In the genomic region with DNA sequence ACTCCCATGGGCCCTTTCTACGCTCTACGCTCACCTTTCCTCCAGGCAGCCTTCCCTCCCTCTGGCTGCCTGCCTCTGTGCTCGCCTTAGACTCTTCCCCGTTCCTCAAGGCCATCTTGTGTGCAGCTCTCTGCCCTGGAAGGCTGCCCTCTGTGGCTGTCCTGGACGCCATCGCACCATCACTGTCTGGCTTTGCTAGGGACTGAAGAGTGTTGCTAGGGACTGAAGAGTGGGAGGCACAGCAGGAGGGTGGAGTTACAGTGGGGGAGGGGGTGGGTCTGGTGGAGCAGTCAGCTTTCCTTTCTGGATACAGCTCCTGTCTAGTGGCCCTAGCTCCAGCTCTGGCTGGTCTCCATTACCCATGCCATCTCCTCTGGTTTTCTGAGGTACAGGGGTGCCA, we compare ENCODE assay signal across 16 mouse cellular contexts. TPM values are rescaled to one million over a fixed set of nuclear protein-coding genes. Genes with fewer than 3 reads are reported as not detected.
DNase-seq lines count a peak whose midpoint lies in the region; TF ChIP-seq lines count a peak whose summit lies in the region.
"Had no signal": no experiment of that assay in that cellular context is flagged by ENCODE, and none has a peak within 500 bp of the region (broad histone marks: within the 10 kb centered on the region; RNA-seq: fewer than 3 reads in every experiment).

No protein-coding gene starts in this region.

- TF ChIP-seq CTCF in heart, adult 2 months (IDR thresholded peaks at IDR 0.05) = no peak
- peak; percentile 6; the same call in 1 of the 2 replicates for TF ChIP-seq CTCF in testis, adult 2 months (IDR thresholded peaks at IDR 0.05; ENCODE audit: control insufficient read depth, insufficient read depth, insufficient replicate concordance, low read depth, low read length)

- peak overlapping the region; percentile 16; the same call in 1 of the 2 replicates for H3K27ac ChIP-seq in heart, embryonic 10.5 days
- H3K27ac ChIP-seq in heart, adult 2 months = no peak overlapping the region
- 0 out of 2 replicates have a peak overlapping the region, but pooled peaks have one; percentile 17 for H3K27ac ChIP-seq in testis, adult 2 months (ENCODE audit: control insufficient read depth, insufficient read depth, low read depth, low read length)
- H3K27ac ChIP-seq in embryonic facial prominence, embryonic 10.5 days (replicated peaks) = peak overlapping the region; percentile 67; the same call in 1 of the 2 replicates
- H3K27ac ChIP-seq: forebrain, embryonic 13.5 days; neural tube, embryonic 13.5 days had no signal

- DNase-seq in heart, embryonic 10.5 days (ENCODE audit: low spot score) = peak; percentile 73
- DNase-seq in heart, adult 2 months = no peak
- no peak for DNase-seq in testis, postnatal 14 days (ENCODE audit: low spot score)
- DNase-seq in embryonic facial prominence, embryonic 10.5 days (ENCODE audit: low spot score) = peak; percentile 13
- DNase-seq in spleen, postnatal 10 days (ENCODE audit: low spot score in 2 of 2) = no peak
- DNase-seq in layer of hippocampus, adult 9-10 months (ENCODE audit: low spot score) = no peak
- DNase-seq: cerebellum, postnatal 10 days; kidney, postnatal 14 days; layer of hippocampus, postnatal 36 days; lung, postnatal 14 days had no signal

- intact Hi-C loops in heart, adult 2 months (cut with DNase I) = no loop called here

- no peak overlapping the region for H3K9ac ChIP-seq in heart, adult 2 months (ENCODE audit: low read depth, low read length)
- H3K9ac ChIP-seq: forebrain, embryonic 13.5 days; neural tube, embryonic 13.5 days had no signal

- H3K4me3 ChIP-seq in heart, embryonic 10.5 days = no peak overlapping the region
- H3K4me3 ChIP-seq in heart, adult 2 months = no peak overlapping the region
- no peak overlapping the region for H3K4me3 ChIP-seq in testis, adult 2 months (ENCODE audit: control insufficient read depth, low read depth, low read length)
- peak overlapping the region; percentile 29; the same call in 1 of the 2 replicates for H3K4me3 ChIP-seq in embryonic facial prominence, embryonic 10.5 days
- H3K4me3 ChIP-seq: forebrain, embryonic 13.5 days; neural tube, embryonic 13.5 days had no signal

- no peaks in the 10 kb centered on the region for H3K9me3 ChIP-seq in heart, embryonic 10.5 days
- 0 out of 2 replicates have a peak, but pooled peaks cover 2% of the 10 kb centered on the region for H3K9me3 ChIP-seq in embryonic facial prominence, embryonic 10.5 days
- H3K9me3 ChIP-seq: forebrain, embryonic 13.5 days; neural tube, embryonic 13.5 days had no signal

- no peaks in the 10 kb centered on the region for H3K27me3 ChIP-seq in heart, embryonic 10.5 days (ENCODE audit: insufficient read depth, poor library complexity, severe bottlenecking)
- H3K27me3 ChIP-seq in heart, adult 2 months (ENCODE audit: control insufficient read depth, insufficient read depth, low read length) = no peaks in the 10 kb centered on the region
- no peaks in the 10 kb centered on the region for H3K27me3 ChIP-seq in testis, adult 2 months (ENCODE audit: control insufficient read depth, insufficient read depth, low read length)
- H3K27me3 ChIP-seq in embryonic facial prominence, embryonic 10.5 days (replicated peaks; ENCODE audit: low read depth, poor library complexity, severe bottlenecking) = no peaks in the 10 kb centered on the region
- H3K27me3 ChIP-seq: forebrain, embryonic 13.5 days; neural tube, embryonic 13.5 days had no signal

- H3K4me1 ChIP-seq in heart, embryonic 10.5 days = peaks cover 6% of the 10 kb centered on the region
- H3K4me1 ChIP-seq in heart, adult 2 months (ENCODE audit: control insufficient read depth, insufficient read depth, low read length) = no peaks in the 10 kb centered on the region
- no peaks in the 10 kb centered on the region for H3K4me1 ChIP-seq in testis, adult 2 months (ENCODE audit: control insufficient read depth, insufficient read depth, low read length)
- H3K4me1 ChIP-seq in embryonic facial prominence, embryonic 10.5 days = peaks cover 6% of the 10 kb centered on the region
- H3K4me1 ChIP-seq: forebrain, embryonic 13.5 days; neural tube, embryonic 13.5 days had no signal

- WGBS in heart, embryonic 10.5 days = 48% methylated on average over 6 of the region's 6 CpGs
- 55% methylated on average over 6 of the region's 6 CpGs for WGBS in heart, adult 2 months
- 33% methylated on average over 6 of the region's 6 CpGs for WGBS in embryonic facial prominence, embryonic 10.5 days

- H3K36me3 ChIP-seq in heart, embryonic 10.5 days = no peaks in the 10 kb centered on the region
- no peaks in the 10 kb centered on the region for H3K36me3 ChIP-seq in heart, adult 2 months (ENCODE audit: control insufficient read depth, insufficient read depth, low read length)
- 0 out of 2 replicates have a peak, but pooled peaks cover 1% of the 10 kb centered on the region for H3K36me3 ChIP-seq in testis, adult 2 months (ENCODE audit: control insufficient read depth, insufficient read depth, low read length)
- H3K36me3 ChIP-seq in embryonic facial prominence, embryonic 10.5 days (replicated peaks) = no peaks in the 10 kb centered on the region
- H3K36me3 ChIP-seq: neural tube, embryonic 13.5 days had no signal

- H3K79me2 ChIP-seq in heart, adult 2 months (replicated peaks; ENCODE audit: control insufficient read depth, insufficient read depth, low read length) = no peaks in the 10 kb centered on the region

- no peak for TF ChIP-seq EP300 in heart, adult 2 months (IDR thresholded peaks at IDR 0.05; ENCODE audit: insufficient read depth, low read depth, low read length)

- TF ChIP-seq POLR2A in heart, adult 2 months (IDR thresholded peaks at IDR 0.05; ENCODE audit: insufficient read depth, low read depth, low read length) = no peak
- peak; percentile 24; the same call in 1 of the 2 replicates for TF ChIP-seq POLR2A in testis, adult 2 months (IDR thresholded peaks at IDR 0.05; ENCODE audit: control insufficient read depth, low read depth, low read length)

RNA-seq across cellular contexts. Expression of a gene that starts 19.9 kb away (rescaled TPM):
- polyA plus RNA-seq in heart, embryonic 10.5 days (2016; fragmentation: Nextera tagmentation; extraction: Ambion mirVana) = 0.15 and 0.34 TPM in 2 replicates
- total RNA-seq in heart, adult 2 months (2021) = not detected
- polyA plus RNA-seq in heart, adult 2 months (2012; rRNA removed) = 0.74 TPM in 1 of 2 replicates, not detected in the other
- polyA plus RNA-seq in testis, adult 2 months (2012; rRNA removed) = 89.5 and 104 TPM in 2 replicates
- 0.15 and 0.36 TPM in 2 replicates for polyA plus RNA-seq in embryonic facial prominence, embryonic 10.5 days (2016; fragmentation: Nextera tagmentation; extraction: Ambion mirVana)
- total RNA-seq: gastrocnemius, postnatal 4 days; monocyte, adult 5-6 weeks had no signal

RNA-seq across cellular contexts. Expression of a gene that starts 20.3 kb away (rescaled TPM):
- 30.4 and 33.5 TPM in 2 replicates for polyA plus RNA-seq in heart, embryonic 10.5 days (2016; fragmentation: Nextera tagmentation; extraction: Ambion mirVana)
- total RNA-seq in heart, adult 2 months (2021) = 1 to 10 TPM; 7.8 to 9.2 TPM
- polyA plus RNA-seq in heart, adult 2 months (2012; rRNA removed) = 10.6 and 11.2 TPM in 2 replicates
- 4.8 and 5.3 TPM in 2 replicates for polyA plus RNA-seq in testis, adult 2 months (2012; rRNA removed)
- polyA plus RNA-seq in embryonic facial prominence, embryonic 10.5 days (2016; fragmentation: Nextera tagmentation; extraction: Ambion mirVana) = 33.2 and 35.3 TPM in 2 replicates

RNA-seq across cellular contexts. Expression of a gene that starts 27.2 kb away (rescaled TPM):
- polyA plus RNA-seq in heart, embryonic 10.5 days (2016; fragmentation: Nextera tagmentation; extraction: Ambion mirVana) = 3.1 and 3.6 TPM in 2 replicates
- under 1 TPM in 1 of 2 experiments, not detected in 1; 0.52 TPM for total RNA-seq in heart, adult 2 months (2021)
- 0.41 TPM in 1 of 2 replicates, not detected in the other for polyA plus RNA-seq in heart, adult 2 months (2012; rRNA removed)
- 182 and 206 TPM in 2 replicates for polyA plus RNA-seq in testis, adult 2 months (2012; rRNA removed)
- polyA plus RNA-seq in embryonic facial prominence, embryonic 10.5 days (2016; fragmentation: Nextera tagmentation; extraction: Ambion mirVana) = 5.1 and 6.4 TPM in 2 replicates

RNA-seq across cellular contexts. Expression of a gene that starts 49.9 kb away (rescaled TPM):
- 4.4 and 8.2 TPM in 2 replicates for polyA plus RNA-seq in heart, embryonic 10.5 days (2016; fragmentation: Nextera tagmentation; extraction: Ambion mirVana)
- total RNA-seq in heart, adult 2 months (2021) = under 1 TPM; 0.66 to 0.70 TPM
- polyA plus RNA-seq in heart, adult 2 months (2012; rRNA removed) = 0.56 and 1.1 TPM in 2 replicates
- polyA plus RNA-seq in testis, adult 2 months (2012; rRNA removed) = 0.46 and 0.65 TPM in 2 replicates
- 1.9 TPM in 2 replicates for polyA plus RNA-seq in embryonic facial prominence, embryonic 10.5 days (2016; fragmentation: Nextera tagmentation; extraction: Ambion mirVana)
- total RNA-seq: hematopoietic stem cell, adult 5-6 weeks; monocyte, adult 5-6 weeks had no signal

Comparison
In these comparisons a context has a peak if more than half of its experiments do, and no peak if none do; other contexts are left out.
1. DNase-seq: peak in heart, embryonic 10.5 days (single experiment) and embryonic facial prominence, embryonic 10.5 days (single experiment); none in heart, adult 2 months (0 of 2), testis, postnatal 14 days (single experiment), spleen, postnatal 10 days (0 of 2) and layer of hippocampus, adult 9-10 months (single experiment).
2. RNA of a gene that starts 19.9 kb away (polyA plus RNA-seq): 89.5 to 104 TPM in testis, adult 2 months; 0.74 TPM in heart, adult 2 months, 0.15 to 0.36 TPM in embryonic facial prominence, embryonic 10.5 days and 0.15 to 0.34 TPM in heart, embryonic 10.5 days; every median in the first group is over 10 times any median in the second.
3. RNA of a gene that starts 27.2 kb away (polyA plus RNA-seq): 182 to 206 TPM in testis, adult 2 months; 5.1 to 6.4 TPM in embryonic facial prominence, embryonic 10.5 days, 3.1 to 3.6 TPM in heart, embryonic 10.5 days and 0.41 TPM in heart, adult 2 months; every median in the first group is over 10 times any median in the second.